Mouse (Mus musculus) layer of hippocampus, adult 9-10 months (tissue): ENCODE measurements around the gene Cd82.

ENCODE experiments used
- DNase-seq: peaks from one replicate; pipeline ENCODE4 v3.0.0; 2022; ENCODE audit warnings: low spot score

Cd82 gene

DNA sequence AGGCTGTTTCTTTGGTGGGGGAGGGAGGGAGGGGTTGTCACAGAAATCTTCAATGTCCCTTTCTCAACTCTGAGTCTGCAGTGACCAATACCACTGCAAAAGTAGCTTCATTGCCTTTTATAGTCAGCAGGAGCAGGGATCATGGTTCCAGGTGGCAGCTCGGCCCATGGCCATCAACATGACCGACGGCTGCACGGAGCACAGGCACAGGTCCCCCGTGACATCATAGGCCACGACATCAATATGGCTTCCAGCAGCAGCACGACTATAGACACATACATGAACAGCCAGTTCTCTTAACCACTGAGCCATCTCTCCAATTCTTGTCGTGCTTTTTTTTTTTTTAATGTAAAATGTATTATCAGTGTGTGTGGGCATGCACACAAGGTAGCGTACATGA is 48.8 kb downstream of the Cd82 start:
- DNase-seq, result no peak

DNA sequence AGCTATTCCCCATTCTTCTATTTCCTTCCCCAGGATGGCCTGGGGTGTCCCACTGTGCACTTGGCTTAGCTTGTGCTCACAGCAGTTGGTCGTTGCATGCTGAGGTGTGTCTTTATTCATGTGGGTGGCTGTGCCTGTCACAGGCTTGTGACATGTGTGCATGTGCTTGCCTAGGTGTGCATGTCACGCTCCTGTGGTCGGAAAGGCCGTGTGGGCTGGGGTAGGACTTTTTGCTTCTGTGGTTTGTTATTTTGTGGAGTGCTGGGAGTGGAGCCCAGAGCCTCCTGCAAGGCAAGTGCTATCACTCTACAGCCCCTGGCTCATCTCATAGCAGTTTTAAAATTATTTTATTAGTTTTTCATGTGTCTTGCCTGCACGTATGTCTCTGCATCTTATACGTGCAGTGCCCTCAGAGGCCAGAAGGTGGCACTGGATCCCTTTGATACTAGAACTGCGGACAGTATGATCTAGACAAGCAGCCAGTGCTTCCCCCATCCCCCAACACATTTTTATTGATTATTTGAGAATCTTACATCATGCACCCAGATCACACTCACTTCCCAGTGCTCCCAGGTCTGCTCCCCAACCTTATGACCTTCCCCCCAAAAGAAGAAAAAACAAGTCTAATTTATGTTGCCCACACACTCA is 49.4 kb downstream of the Cd82 start:
- no peak for DNase-seq

DNA sequence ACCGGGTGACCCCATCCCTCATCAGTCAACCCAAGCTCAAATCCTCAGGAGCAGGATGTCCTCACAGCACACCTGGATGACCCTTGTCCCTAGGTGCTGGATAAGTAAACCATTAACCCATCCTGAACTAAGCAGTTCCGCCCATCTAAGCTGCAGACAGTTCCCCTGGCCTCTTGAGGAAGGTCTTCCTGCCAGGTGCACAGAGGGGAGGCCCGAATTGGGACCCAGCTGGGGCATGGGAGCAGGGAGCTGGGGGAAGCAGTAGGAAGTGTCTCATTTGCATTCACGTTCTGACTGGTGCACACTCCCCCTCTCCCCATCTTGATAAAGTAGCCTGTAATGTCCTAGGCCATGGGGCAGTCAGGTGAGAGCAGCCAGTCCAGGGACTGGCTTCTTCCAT is 50.8 kb downstream of the Cd82 start:
- DNase-seq, result no peak

DNA sequence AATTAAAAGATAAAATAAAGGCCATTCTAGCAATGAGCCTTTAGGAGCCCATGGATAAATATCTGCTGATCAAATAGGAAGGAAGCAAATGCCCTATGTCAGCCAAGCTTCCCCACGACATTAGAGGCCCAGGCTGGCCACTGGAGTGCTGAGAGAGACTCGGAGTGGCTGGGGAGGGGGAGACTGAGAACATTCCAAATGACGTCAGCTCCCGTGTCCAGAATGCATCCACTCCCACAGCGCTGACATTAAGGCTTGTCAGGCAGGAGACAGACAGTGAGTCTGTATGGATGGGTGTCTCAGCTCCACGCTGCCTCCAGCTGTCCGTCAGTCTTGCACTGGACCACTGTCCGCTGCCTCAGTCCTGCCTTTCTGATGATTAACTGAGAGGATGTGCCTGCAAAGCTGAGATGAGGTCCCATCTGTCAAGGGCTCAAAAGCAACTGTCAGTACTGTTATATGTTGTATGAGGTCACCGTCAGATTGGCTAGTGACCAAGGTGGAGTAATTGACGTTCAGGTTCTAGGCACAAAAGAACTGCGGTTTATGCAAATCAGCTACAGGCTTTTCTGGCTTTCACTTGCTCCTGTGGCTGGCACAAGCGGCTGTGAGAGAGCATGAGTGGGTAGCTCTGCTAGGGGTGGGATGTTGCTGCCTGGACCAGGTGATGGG is 51.9 kb downstream of the Cd82 start:
- DNase-seq, result no peak

DNA sequence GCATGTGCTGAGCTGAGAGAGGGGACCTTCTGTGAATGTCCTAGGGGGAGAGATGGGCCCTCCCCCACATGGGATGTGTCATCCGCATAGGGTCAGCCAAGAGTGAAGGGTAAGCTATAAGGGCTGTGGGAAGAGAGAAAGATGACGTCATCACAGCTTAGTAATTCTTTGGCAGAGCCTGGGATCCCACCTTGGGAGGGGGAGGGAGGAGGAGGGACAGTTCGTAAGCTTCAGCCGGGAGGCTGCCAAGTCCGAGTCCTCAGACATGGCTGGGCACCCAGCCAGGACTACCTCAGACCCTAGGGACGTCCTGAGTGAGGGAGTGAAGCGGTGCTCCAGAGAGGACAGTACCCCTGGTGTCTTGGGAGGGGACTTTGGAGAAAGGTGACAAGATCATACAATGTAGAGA is 57.9 kb downstream of the Cd82 start:
- DNase-seq, result no peak

DNA sequence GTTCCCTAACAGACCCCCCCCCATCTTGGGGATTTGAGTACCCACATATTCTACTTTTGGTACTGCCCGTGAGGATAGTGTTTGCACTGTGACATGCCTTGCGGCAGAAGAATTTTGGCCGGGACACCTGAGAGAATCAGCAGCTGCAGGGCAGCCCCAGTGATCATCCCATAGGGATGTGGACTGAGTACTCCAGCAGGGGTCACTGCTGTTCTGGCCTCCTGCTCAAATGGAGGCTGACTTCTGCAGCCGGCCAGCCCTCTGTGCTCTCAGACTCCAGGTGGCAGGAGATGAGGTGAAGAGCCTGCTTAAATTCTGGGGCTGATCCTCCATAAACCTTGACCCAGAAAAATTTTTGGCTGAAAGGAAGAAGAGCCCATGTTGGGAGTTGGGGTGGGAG is 58.8 kb downstream of the Cd82 start:
- DNase-seq, result no peak

DNA sequence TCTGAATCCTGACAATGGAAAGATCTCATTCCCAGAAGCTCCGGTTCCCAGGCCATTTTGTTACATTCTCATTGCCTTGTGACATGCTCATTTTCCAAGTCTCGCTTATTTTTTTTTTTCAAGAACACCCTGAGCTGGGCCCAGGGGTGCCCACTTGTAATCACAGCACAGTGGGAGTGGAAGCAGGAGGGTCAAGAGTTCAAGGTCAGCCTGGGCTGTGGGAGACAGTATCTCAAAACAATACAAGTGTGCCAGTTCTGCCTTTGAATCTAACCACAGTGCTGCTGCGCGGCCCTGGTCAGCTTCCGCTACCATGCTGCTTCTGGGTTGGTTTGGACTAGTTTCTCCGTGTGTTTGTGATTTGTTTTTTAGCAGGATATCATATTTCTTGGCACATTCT is 59.7 kb downstream of the Cd82 start:
- DNase-seq, result no peak

DNA sequence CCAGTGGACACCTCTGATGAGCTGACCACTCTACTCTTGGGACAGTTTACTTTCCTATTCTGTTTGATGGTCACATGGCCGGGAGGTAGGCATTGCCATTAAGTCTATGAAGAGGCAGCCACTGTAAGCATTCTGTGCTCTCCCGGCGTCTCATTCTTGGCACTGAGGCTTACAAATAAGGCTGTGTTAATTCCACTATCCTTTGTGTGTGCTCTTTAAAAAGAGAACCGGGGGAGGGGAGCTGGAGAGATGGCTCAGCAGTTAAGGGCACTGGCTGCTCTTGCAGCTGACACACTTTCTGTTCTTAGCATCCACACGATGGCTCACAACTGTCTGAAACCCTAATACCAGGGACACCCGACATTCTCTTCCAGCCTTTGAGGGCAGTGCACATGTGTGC is 71.7 kb downstream of the Cd82 start:
- DNase-seq, result no peak

DNA sequence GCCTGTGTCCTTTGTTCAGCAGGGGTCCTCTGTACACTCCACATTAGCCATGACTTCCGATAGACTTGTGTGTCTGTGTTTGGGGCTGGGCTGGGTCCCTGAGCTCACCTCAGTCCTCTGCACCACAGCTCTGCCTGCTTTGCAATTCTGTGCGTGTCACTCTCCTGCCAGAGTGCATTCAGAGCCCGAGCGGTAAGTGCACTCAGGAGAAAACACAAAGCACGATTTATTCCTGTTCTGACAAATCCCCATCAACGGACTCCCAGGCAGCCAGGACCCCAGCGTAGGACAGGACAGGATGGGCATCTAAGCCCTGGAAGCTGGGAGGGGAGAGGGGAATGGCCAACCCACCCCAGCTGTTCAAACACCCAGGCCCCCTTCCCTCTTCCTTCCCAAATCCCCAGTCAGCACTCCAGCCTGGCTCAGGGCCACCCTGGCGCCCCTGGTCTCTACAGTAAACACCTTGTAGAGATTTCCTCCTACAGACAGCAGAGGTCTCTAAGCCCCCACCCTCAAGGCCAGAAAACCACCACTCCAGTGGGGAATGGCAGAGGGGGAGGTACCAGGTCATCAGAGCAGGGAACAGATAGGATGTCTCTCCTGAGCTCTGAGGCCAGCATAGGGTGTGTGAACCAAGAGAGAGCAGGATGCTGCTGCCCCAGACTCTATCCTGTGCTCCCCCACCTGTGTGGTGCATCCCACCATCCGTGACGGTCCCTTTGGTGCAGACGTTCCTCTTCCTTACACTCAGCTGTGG is 72.6 kb downstream of the Cd82 start:
- no peak for DNase-seq

DNA sequence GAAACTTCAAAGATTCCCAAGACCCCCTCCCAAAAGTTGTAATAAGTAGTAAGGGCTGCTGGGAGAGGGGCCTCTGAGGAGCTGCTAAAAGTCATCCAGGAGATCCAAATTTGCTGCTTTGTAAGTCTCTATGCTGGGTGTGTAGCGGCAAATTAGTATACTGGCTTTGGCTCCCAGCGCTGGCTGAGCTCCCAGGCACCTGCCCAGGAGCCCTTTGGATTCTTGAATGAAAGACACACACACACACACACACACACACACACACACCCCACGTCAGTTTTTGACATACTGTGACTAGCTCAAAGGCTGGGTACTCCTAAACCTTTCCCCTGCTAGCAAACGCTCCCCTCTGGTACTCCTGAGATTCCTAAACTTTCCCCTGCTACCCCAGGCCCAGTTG is 76.0 kb downstream of the Cd82 start:
- no peak for DNase-seq

DNA sequence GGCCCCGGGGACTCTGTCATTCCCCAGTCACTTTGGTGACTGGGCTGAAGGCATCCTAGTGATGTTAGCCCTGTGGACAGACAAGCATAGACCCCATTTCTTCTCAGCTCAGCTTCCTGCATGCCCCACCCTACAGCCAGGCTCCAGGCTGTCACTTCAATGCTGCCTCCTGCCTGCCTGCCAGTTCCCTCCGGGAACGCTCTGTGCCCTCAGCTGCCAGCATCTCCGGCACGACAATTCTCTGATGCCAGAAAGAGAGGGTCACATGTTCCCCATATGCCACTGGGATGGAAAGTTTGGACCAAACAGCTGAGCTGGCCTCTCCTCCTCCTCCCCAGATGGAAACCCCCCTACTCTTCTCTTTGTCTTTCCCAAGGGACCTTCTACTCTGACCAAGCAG is 79.1 kb downstream of the Cd82 start:
- no peak for DNase-seq

DNA sequence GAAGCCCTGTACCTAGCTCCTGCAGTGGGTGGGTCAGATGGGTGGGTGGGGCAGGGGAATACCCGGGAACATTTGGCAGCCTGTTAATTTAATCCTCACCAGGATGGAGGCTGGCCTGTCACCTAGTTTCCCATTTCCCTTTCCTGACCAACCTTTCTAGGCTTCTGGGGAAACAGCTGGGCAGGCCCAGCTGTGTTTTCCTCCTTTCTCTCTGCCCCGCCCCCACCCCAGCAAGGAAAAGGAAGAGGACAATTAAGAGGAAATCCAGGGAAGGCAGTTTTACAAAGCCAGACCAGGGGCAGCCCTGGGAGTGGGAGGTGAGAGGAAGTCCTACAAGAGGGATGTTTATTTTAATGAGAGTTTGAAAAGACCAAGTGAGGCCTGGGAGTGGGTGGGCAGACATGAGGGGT is 82.3 kb downstream of the Cd82 start:
- no peak for DNase-seq

DNA sequence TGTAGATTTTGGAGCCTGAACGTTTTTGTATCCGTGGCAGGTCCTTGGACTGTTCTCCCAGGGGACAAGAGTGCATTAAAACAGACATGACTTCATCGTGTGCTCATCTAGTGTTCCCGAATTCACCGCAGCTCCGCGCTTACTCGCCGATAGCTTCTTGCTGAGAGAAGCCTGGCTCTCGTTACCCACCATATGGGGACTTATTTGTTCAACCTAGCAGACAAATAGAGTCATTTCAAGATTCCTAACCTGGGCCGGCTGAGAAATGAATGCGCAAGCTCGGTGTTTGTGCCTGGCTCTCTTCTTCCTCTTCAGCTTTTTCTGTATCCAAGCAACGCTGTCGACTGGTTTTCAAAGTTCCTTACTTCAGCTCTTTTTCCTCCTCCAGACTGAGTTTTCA is 85.1 kb downstream of the Cd82 start:
- DNase-seq, result no peak

DNA sequence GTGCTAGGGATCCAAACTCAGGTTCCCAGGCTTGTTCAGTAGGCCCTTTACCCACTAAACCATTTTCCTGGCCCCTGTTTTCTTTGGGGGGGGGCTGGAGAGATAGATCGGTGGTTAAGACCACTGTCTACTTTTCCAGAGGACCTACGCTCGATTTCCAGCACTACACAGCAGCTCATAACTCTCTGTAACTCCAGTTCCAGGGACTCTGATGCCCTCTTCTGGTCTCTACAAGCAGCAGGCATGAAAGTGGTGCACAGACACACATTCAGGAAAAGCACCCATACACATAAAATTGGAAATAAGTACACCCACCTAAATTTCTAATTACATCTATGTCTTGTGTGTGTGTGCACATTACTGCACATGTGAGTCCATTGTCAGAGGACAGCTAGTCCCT is 85.8 kb downstream of the Cd82 start:
- DNase-seq, result no peak

DNA sequence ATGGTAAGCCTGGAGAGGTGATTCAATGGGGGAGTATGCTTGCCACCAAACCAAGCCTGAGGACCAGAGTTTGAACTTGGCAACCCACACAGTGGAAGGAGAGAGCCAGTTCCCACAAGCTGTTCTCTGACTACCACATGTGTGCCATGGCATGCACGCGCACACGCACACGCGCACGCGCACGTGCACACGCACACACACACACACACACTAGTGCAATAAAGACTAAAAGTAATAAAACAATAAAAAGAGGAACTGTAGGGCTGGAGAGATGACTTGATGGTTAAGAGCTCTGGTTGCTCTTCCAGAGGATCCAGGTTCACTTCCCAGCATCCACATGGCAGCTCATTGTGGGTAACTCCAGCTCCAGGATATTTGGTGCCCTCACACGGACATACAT is 90.1 kb downstream of the Cd82 start:
- DNase-seq, result no peak

DNA sequence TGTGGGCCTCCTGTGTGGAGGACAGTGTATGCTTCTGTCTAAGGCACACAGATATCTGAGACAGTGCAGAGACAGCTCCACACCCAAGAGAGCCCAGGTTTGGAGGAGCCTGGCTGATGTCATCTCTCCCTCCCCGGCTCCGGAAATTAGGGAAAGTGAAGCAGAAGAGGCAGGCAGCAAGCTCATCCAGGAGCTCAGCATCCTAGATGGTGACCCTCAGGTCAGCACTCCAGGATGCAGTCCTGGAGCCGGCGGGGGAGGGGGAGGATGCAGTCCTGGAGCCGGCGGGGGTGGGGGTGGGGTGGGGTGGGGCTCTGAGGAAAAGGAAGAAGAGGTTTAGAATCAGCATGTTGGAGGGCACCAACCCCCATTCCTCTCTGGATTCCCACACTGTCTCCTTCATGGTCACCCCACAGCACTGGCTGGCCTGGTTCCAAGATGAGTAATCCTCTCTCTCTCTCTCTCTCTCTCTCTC is 90.8 kb downstream of the Cd82 start:
- DNase-seq, result no peak
